Mouse (Mus musculus) spleen, embryonic (tissue): Measurements from ENCODE around the gene Glis1.

ENCODE experiments used
- CTCF ChIA-PET: fragments of 350-600 bp; sonication (Branson Sonifier 250); formaldehyde crosslinking; loops from one replicate; lab custom pipeline; 2022; lab: Charles Lee

The Glis1 gene

GRCm38 (mm10) chr4:107683006-107683756 is 248.8 kb downstream of the Glis1 start:
- CTCF ChIA-PET = no interaction called here

GRCm38 (mm10) chr4:107684130-107684529 is 249.7 kb downstream of the Glis1 start, which contains the start of gene Dmrtb1:
Dmrtb1 (minus strand) TSS chr4:107684230.
- CTCF ChIA-PET = no interaction called here
